Mouse (Mus musculus): ENCODE results near the gene Nckap5.

Nckap5 gene

GRCm38 (mm10) chr1:126617464-126618041 is 213.0 kb downstream of the Nckap5 start:
- DNase-seq = no peak

DNA sequence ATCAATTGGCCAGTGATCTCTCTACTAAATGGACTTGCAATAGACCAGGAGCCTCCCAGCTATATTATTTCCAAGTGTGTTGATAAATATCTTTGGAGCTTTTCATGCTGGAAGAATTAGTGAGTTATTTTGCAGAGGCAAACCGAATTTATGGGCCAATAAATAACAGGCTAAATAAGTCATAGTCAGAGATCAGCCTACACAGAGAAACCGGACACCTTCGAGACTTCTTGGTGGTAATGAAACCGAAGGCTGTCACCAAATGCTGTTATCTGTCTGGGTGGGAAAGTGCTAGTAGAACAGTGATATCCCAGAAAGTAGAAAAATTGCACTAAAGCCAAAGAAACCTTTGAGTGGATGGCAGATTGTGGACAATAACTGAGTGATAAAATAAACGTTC is 213.6 kb downstream of the Nckap5 start:
- DNase-seq = no peak

GRCm38 (mm10) chr1:126612916-126613315 is 217.7 kb downstream of the Nckap5 start:
- DNase-seq = no peak

DNA sequence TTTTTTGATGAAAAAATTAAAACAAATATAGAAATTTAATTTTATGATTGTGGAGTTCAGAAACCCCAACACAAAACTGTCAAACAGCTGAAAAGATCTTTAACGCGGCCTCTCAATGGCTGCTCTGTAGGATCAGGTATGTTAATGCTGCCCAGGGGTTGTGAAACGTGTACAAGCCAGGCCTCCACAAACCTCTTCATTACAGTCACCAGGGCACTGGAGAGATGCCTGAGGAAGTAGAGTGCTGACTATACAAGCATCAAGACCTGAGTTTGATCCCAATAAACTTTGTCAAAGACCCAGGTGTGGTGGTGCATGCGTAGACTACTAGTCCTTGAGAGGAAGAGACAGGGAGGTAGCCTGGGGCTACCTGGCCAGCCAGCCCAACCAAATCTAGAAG is 222.0 kb downstream of the Nckap5 start:
- no peak for DNase-seq

- DNase-seq = no peak
Measured at GRCm38 (mm10) chr1:126606189-126607080, 224.2 kb downstream of the Nckap5 start.

GRCm38 (mm10) chr1:126604551-126604950 is 226.0 kb downstream of the Nckap5 start:
- no peak for DNase-seq

DNA sequence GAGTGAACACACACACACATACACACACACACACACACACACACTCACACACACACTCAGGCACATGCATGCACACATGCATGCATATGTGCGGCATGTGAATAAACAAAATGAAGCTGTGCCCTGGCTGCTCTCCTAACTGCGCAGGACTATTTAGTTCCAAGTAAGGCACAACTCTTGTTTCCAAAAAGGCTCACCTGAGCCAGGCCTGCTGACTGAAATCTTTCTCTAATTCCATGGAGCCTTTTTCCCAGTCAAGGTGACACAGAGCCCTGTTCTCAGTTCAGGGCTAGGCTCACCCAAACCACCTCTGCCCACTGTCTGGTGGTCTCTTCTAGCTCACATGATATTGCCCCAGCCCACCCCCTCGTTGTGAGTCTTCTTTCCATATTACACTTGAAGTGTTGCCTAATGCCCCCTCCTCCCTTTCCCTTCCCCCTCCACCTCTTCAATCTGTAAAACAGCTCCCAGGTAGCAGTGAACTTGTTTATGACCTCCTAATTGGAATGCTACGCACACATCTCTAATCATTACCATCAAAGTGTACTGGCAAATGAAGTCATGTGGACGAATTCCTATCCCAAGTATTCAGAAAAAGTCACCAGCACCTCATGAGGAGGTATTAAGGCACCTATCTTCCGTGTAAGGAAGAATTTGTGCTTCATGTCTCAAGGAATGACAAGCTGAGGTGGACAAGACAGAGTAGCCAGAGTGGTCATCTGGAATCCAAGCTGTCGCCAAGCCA is 226.7 kb downstream of the Nckap5 start:
- no peak for DNase-seq

DNA sequence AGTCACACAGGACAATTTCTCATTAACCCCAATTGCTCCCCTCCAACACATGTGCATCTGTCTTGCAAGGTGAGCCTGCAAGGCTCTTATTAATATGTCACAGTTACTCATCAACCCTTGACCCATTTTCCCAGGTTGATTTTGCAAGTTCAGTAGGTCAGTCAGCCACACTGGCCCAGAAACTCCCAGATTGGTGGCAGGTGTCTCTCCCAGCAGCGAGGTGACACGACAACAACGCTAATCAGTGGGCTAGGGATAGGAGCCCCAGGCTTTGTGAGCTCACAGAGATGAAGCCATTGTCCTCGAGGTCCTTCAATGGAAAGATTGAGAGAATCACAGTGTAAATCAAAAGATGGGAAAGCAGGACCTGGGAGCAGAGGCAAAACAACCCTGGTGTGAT is 230.0 kb downstream of the Nckap5 start:
- DNase-seq = no peak

DNA sequence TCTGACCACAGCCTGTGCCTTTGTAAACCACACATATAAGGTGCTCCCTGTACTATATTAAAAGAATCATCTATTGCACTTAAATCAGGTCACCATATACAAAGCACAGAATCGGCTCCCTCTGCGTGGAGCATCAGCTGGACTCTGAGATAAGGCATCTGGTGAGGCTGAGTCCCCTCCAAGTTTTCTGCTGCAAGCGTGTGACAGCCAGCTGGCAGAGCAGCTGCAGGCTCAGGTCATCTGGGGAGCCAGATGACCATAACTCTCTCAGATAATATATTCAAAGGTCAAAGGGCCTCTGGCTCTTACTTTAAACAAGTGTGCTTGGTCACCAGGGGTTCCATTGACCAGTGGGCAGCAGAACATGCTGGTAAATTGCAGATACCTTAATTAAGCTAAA is 233.2 kb downstream of the Nckap5 start:
- no peak for DNase-seq

DNA sequence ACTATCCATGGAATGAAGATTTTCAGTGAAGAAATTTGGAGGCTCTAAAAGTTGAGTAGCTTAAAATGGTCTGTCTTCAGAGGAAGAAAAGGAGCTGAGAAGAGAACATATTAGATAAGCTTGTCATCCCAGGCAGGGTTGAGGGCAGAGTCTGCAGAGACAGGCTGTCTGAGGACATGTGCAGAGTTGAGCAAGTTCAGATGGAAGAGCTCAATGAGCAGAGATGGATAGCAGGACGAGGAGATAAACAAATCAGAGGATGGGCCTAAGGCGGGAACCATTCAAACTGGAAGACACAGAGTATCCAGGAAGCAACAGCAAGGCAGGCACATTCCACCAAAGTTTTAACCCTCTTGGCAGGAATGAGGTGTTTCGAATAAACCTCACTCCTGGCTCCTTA is 235.8 kb downstream of the Nckap5 start:
- DNase-seq = no peak

- no peak for DNase-seq
Measured at GRCm38 (mm10) chr1:126593044-126593805, 237.4 kb downstream of the Nckap5 start.

GRCm38 (mm10) chr1:126590911-126591310 is 239.7 kb downstream of the Nckap5 start:
- DNase-seq = no peak

DNA sequence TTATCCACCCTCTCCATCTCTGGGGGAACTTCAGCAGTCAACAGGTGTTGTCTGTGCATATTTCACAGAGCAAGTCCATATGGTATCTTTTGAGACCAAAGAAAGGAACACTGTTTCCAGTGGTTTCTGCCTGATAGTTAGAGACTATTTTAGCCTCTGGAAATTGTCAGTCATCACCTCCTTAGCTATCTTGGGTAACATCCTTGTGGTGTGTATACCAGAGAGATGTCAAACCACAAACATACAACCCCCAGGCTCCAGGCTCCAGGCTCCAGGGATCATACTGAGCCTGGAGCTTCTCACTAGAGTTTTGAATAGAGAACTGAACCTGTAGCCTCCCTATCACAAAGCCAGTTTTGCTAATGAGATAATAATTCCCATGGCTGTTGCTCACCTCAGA is 252.4 kb downstream of the Nckap5 start:
- DNase-seq = no peak

DNA sequence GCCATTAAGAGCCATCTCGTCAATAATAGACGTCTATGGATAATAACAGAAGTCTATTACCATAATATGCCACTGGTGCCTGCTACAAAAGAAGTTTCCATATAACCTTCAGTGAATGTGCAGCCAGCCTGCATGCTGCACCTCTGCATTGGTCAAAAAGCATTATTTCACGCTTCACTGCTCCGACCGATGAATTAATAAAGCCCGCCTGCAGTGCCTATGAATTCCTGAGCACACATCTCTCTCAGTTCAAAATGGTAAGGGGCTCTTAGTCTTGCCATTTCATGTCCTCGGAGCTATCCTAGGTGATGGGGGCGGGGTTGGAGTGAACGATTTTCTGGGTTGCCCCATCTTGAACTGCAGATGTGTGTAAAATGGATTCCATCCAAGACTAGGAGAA is 256.3 kb downstream of the Nckap5 start:
- DNase-seq = no peak

DNA sequence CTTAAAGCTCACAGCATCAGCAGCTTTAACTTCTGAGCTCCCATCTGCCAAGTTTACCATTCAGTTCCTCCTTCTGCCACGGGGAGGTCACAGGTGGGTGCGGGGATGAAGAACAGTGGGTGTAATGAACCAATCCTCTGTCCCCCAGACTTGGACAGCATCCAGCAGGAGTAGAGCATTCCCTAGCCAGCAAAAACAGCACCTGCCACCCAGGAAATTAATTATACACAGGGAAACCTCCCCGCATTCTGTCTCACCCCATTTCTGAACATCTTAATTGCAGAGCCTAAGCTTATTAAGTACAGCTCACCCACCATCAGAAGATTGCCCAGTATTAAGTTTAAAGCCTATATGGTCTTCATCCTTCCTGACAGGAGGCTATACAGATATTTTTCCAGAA is 256.9 kb downstream of the Nckap5 start:
- DNase-seq = no peak

DNA sequence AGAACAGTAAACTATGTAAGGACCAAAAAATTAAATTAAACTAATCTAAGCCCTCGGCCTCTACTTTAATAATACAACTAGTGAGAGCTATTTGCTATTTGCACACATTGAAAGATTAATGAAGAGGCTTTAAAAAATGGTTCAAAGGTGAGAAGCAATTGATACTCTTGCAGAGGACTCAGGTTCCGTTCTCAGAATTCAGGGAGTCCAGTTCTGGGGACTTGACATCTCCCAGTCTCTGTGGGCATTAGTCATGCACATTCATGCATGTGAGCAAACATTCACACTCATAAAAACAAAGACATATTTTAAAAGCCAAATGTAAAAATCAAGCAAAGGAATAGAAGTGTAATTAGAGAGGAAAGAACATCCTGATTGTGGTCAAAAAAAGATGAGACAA is 257.5 kb downstream of the Nckap5 start:
- no peak for DNase-seq

- DNase-seq = no peak
Measured at GRCm38 (mm10) chr1:126569611-126570238, 260.9 kb downstream of the Nckap5 start.

DNA sequence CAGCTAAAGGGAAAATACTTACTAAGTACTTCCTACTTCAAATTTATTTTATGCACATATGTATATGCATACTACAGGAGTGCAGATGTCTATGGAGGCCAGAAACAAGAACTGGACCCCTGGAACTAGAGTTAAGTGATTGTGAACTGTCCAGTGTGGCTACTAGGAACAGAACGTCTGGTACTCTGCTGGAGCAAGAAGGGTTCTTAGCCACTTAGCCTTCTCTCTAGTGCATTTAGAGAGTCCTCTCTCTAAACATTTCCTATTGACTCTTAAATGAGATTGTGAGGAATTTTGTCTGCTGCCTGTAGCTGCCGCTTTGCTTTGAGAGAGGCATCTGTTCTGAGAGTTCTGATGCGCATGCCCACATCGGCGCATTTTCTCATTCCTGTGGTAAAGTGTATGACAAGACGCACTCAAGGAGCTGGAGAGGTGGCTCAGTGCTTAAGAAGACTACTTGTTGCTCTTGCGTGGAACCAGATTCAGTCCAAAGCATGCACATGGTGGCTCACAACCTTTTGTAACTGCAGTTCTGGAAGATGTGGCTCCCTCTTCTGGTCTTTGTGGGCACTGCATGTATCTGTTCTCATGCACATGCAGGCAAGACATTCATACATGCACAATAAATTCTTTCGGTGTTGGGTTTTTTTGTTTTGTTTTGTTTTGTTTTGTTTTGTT is 261.9 kb downstream of the Nckap5 start:
- no peak for DNase-seq

DNA sequence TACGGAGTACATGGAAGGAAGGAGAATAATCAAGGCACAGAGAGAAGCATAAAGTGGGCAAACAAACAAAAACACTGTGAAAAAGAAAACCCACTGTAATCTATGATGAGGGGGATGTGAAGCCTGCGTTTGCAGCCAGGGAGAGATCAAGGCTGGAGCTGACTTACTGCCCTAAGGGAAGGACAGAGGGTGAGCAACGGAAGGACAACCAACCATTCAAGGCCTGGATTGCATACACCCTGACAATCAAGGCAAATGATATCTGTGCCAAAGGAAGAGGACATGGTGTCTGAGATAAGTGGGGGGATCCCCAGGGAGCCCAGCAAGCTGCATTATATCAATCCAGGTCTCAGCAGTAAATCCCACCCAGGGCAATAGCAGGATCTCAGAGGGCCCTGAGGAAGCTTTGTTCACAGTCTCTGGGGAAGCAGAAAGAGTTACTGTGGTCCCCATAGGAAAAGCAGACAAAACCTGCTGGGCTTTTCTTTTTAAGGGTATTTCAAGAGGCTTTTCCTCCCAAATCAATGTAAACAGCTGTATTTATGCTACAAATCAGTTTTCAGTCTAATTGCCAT is 265.4 kb downstream of the Nckap5 start:
- no peak for DNase-seq

DNA sequence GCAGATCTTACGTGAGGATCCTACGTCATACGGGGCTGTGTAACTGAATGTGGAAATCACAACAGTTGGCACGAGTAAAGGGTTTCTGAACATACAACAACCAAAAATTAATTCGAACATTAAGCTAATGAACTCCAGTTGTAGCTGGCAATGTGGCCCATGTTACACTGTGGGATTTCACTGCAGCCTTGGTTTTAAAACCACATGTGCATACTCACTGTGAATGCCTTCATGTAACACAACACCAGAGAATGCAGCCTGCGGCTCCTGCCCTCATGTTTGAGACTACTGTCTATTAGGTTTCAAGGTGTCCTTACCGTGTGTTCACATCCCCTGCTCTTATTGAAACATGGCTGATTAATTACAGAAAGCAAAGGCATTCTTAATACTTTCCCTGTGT is 269.7 kb downstream of the Nckap5 start:
- no peak for DNase-seq

DNA sequence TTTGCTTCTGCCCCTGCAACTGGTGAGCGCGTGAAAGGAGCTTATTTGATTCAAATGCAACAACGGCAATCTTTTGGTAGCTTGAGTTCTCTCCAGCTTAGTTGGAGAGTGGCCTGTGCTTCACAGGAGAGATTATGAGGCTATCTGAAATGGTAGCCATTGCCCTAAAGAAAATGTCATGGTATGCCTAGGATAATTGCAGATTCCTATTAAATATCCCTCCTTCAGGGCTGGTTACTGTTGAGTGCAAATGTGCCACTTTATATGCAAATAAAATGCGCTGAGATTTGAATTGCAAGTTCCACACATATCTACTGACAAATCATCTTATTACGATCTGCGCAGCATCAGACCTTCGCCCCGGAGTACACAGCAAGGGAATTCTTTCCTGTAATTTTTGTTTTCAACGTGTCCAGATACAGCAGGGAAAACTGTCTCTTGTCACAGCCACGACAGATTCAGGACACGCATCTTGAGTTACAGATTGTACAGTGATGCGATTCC is 272.8 kb downstream of the Nckap5 start:
- no peak for DNase-seq

Data from thymus, adult 18-20 months (tissue).